Mouse (Mus musculus) right cerebral cortex, adult 18-20 months (tissue): ENCODE measurements around the gene 9230112D13Rik.

Source experiments
- DNase-seq: peaks from one replicate; pipeline ENCODE4 v3.0.0; 2022; ENCODE audit warnings: mixed read lengths

9230112D13Rik gene

DNA sequence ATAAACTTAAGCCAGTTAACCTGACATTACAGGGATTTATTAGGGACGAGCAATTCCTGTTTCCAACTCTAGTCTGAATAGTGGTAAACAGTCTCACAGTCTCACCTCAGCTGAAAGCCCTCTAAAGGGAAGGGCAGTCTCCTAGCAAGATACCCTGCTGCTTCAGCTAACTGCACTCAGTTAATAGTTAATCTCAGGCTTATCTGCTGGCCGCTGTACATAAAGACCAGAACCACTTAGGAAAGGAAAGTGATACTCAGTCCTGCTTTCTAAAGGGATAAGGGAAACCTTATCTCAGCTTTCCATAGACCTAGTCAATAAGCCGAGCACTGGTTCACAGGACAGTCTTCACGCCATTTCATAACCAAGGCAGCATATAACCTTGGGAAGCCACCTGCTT is 13.3 kb upstream of the 9230112D13Rik start:
- no peak for DNase-seq

DNA sequence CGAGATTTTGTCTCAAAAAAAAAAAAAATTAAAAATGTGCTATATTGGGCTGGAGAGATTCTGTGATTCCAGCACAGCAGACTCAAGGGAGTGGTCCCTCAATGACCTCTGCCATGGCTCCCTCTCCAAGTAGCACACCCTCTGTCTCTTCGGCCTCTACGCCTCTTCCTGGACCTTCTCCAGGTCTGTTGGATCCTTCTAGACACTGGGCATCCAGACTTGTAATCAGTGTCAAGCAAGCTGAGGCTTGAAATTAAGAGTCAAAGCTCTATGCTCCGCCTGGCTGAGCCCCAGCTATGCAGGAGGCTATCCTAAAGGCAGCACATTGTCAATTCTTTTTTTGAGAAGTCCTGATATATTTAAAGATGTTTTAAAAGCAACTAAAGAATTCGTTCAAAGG is 10.9 kb upstream of the 9230112D13Rik start:
- no peak for DNase-seq

DNA sequence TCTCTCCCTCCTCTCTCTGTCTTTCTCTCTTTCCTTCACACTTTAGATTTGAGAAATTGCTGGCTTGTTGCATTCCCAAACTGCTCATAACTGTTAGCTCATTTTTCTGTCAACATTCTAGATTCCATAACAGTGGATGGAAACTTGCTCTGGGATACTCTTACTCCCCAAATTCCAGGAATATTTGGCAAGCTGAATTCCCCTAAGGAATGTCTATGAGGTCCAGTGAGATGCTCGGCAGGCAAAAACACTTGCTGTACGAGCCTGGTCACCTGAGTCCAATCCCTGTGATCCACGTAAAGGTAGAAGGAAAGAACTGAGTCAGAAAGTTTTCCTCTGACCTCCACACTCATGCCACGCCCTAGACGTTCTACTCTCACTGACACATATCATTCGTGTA is 9.9 kb upstream of the 9230112D13Rik start:
- DNase-seq = no peak

DNA sequence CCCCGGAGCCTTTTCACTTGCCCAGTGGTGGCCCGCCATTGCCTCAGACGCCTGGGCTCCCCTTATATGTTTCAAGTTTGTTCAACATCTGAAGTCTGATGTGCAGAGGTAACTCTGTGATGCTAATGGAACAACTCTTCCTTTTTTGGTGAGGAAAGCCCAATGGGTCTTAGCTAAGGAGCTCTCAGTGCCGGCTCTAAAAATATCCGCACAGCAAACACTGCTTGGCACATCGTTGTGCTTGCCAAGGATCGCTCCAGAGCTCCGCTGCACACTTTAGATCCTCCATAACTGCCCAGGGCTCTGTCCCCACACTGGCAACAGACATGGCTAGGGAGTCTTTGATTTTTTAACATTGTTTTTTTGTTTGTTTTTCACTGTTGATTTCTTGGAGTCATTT is 6.2 kb upstream of the 9230112D13Rik start:
- peak; percentile 12 for DNase-seq

DNA sequence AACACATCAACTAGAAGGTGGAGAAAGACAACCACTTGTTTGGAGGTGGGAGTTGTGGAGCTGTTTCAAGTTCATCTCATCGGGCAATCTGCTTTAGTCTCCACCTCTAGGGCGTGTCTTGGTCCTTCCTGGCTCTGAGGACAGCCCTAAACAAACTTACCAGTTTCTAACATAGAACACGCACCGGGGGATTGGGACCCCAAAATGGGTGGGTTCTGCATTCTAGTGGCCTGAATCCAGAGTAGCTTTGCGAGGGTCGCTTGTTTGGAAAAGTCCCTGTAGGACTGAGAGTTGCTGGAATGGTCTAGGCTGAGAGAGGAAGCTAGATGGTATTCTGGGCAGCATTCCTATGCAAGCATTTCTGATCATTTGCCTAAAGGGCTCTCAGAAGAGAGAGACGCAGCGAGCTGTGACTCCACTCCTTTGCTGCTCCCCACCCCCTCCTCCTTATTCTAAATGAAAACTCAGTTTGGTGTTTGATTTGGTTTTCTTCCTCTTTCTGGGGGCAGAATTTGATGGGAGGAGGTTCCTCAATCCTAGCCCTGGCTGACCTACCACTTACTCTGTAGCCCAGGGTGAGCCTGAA is 4.5 kb downstream of the 9230112D13Rik start:
- DNase-seq = no peak

DNA sequence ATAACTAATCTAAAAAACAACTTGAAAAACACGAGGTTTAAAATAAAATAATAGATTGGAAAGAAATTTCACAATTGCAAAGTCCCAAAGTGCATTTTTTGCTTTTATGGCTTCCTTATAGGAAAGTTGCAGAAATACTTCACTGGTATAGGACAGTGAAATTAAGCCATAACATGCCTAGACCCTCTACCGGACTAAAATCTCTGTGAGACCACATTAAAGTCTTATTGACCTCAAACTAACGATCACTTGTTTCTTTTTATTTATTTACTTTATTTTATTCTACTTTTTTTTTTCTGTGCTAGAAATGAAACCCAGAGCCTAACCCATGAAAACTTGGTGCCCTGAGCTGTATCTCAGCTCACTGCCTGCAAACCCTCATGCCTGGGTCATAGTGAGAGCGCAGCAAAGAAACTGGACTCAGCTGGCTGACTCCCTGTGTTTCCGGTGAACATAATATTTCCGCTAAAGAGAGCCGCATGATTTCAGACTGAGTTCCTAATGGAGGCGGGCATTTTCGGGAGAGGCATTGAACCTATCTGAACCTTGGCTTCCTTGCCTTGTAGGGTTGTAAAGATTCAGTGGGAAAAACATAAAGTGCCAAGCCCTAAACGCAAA is 5.5 kb downstream of the 9230112D13Rik start:
- no peak for DNase-seq

DNA sequence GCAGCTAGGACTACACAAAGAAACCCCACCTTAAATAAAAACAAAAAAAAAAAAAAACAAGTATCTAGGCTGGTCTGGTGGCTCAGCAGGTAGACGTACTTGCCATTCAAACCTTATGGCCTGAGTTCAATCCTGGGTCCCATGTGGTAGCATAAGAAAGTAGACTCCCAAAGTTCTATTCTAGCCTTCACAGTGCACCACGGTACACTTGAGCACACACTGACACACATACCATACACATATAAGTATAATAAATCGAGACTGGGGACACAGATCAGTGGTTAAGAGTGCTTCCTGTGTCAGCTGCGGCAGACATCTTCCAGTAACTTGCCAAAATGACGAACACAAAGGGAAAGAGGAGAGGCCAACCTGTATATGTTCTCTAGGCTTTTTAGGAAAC is 6.7 kb downstream of the 9230112D13Rik start:
- DNase-seq = no peak

DNA sequence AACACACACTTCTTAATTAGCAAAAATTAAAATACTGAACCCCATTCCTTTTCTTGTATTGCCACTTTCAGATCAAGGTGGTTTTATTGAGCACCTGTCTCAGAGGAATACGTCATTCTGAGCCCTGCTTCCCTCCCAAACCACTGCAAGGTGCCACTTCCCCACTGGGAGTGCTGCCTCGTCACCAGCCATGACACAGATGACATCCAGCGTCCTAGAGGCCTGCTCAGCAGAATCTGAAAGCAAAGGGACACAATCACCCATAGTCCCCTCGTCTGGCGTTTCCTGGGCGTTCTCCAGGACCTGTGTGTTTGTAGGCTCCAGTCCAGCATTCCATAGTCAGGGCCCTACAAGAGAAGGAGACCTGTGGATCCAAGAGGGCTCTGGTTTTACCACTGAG is 8.5 kb downstream of the 9230112D13Rik start:
- DNase-seq = no peak

DNA sequence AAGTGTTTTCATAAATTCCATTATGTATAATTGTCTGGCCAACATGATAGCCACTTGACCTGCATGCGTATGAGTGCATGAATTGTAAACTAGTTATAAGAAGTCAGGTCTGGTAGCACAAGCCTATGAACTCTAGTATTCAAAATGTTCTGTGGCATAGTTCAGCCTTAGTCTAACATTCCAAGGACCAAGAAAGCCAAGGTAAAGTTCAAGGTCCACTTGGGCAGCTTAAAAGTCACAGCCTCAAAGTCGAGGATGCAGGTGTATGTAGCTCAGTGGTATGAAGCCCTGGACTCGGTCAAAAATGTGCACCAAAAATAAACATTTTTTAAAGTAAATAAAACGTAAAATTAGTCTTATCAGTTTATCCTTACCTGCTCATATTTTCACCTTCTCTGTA is 10.0 kb downstream of the 9230112D13Rik start:
- no peak for DNase-seq

DNA sequence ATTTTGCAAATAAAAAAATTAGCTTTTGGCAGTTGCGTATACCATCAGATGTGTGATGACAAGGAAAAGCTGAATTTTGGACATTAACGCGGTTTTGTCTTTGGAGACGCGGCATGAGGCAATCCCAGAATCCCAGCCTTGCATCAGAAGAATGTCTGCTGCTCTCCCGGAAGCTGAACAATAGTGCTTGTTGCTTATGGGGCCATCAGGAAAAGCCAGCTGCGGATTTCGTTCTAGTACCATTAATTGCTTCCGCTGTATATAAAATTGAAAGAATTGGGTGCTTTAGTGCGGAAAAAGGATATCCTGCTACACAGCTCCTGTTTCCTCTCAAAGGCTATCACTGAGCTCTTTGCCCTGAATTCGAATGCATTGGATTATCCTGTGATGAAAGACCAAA is 10.7 kb downstream of the 9230112D13Rik start:
- no peak for DNase-seq

DNA sequence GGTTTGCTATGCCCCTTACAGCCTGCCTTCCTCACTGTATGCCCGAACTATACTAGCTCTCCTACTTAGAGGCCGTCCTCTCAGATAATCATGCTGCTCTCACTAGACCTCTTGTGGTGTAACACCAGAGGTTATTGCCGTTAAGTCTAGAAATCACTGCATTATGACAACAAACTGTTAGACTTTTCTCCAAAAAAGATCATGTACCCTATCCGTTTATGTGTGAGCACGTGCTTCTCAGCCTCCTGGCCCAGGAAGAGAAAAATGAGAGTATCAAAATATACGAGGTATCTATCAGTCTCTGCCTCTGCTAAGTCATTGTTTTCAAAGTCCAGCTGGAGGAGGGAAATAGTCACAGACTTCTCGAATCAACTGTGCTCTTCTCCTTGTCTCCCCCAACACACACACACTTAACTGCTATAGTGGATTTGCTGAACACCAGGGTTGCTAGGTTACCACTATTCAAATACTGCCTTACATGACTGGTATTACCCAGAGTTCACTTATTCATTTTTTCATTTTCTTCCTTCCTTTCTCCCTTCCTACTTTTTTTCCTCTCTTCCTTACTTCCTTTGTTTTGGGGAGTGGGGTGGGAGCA is 13.7 kb downstream of the 9230112D13Rik start:
- DNase-seq = no peak

DNA sequence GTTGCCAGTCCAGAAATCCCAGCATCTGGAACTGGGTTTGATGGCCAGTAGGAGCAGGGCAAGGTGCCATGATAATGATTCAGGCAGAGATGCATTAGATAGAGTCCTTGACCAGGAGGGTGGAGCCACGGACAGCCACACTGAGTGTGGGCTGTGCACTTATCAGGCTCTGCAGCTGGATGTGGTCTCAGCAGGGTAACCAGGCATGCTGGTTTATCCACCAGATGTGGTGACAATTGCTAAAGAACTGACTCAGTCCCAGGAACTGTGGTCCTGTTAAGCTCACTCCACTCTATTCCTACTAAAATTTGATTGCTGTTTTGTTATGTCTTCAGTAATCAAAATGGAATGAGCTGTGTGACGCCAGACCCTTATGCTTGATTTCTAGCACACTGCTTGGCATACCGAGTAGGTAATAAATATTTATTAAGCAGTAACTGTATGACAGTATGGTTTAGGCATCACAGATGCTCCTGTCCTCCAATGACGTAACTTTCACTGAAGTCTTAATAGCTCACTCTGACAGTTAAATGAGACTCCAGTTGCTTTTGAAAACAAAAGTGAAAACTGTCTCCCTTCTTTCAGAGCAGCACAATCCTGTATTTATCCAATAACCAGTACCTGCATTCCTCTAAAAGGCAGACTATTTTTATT is 14.3 kb downstream of the 9230112D13Rik start:
- DNase-seq = no peak

DNA sequence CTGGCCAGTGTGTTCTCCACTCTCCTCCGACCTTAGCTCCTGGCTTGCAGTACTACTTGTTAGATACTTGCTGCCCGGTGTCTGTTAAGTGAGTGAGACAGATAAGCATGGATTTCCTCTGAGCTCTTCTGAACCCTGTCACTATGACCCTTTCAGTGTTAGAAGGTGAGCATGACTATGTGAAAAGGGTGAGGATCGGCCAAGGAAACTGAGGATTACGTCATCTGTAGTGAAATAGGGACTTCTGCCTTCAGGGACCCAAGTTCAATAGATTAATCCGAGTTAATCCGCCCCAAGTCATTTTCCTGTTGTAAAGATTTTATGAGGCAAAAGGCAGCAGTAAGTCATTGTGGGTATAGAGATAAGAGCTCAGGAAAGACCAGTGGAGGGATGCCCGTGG is 17.3 kb downstream of the 9230112D13Rik start:
- DNase-seq = no peak

DNA sequence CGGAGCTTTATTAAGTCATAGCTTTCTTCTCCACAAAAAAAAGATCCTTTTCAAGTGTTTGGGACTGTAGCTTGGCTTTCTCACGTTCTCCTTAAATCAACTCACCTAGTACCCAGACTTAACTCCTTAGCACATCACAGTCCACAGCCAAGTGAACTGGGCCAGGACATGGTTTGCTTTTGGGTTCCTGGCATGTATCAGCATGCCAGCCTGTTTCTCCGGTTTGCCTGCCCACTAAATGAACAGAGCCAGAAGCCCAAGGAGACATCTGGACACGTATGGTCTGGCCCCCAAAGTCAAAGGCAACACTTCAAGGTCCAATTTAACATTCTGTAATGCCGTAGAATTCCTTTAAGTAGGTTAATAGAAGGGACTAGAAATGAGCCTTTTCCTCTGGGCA is 18.2 kb downstream of the 9230112D13Rik start:
- DNase-seq = no peak

DNA sequence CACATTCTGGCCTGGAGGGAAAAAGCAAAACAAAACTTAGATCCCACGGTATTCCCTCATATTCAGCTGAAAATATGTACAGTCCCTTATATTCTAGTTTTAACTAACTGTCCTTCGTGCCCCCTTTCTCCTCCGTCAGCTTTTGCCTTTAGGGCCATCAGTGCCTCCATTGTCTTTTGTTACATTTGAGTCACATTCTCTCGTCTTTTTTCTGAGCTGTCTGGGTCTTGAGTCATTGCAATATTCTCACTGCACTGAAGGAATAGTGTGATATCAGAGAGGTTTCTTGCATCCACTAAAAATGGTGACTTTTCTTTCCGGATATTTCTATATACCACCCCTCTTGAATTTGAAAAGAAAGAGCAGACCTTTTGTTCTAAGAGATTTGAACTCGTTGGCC is 18.8 kb downstream of the 9230112D13Rik start:
- DNase-seq = no peak

DNA sequence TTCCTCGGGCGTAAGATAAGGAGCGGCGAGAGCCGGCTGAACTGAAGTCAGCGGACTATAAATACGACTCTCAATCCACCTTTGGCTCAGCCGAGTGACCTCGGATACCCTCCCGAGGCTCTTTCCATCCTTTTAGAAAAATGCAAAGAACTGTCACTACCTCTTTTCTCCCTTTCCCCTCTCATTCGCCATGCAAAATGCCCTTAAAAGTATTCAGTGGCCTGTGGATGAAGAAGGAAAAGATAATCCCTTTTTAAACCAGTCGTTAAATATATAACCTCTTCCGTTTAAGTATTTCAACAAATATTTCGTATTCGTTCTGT is 19.3 kb downstream of the 9230112D13Rik start, which contains the start of gene Bmpr1a:
TSS of gene Bmpr1a (minus strand) at position 17 of the 323 bp plus-strand sequence.
- no peak for DNase-seq

DNA sequence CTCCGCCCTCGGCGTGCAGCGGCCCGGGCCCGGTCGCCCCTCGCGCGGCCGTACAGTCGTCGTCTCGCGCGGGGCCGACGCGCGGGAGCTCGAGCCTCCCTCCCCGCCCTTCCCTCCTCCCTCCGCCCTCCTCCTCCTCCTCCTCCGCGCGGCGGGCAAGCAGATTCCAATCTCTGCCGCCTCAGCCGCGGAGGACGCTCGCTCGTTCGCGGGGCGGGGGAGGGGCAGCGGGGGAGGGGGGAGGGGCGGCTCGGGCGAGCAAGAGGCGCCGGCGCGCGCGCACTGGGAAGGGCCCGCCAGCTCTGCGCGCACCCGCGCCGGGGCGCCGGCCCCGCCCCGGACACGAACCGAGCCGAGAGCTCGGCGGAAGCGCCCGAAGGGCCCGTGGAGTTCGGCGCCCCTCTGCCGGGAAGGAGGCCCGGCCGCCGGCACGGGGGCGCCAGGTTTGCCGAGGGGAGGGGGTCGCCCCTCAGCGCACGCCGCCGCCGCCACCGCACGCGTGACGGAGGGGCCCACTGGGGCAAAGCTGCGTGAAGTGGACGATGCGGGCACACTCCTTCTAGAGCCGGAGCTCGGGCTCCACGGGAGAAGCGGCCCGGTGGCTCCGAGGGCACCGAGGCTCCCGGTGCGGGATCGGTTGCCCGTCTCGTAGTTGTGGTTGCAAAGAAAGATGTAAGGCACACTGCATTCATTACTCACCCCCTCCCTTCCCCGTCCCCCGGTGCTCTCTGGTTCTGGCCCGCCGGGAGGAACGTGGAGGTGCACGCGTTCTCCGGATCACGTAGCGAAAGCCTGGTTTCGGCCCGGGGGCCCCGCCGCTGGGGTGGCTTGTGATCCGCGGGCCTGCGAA is 19.9 kb downstream of the 9230112D13Rik start:
- DNase-seq = peak; percentile 91

DNA sequence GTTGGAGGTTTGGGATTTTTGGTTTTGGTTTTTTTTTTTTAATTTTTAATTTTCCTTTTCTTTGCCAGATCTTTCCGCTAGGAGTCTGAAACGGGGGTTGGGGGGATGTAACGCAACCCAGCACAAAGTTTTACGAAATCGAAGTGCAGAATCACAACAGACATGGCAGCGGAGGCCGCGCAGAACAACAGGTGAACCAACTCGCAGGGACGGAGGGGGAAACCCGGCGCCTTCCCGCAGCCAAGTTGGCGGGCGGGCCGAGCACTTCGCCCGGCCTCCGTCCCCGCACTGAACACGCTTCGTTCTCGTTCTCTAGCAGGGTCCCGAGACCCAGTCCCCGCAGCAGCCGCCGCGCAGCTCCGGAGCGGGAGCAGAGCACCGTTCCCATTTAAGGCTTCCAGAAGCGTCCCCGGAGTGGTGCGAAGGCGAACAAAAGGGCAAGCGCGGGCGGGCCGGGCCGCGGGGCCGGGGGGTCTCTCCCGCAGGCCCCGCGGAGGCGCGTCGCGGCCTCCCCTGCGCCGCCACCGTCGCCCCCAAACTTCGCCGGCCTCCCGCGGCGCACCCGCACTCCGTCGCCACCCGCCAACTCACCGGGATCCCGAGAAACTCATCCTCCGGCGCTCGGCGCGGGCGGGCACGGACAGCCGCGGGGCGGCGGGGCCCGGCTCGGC is 20.7 kb downstream of the 9230112D13Rik start:
- DNase-seq = peak; percentile 38

DNA sequence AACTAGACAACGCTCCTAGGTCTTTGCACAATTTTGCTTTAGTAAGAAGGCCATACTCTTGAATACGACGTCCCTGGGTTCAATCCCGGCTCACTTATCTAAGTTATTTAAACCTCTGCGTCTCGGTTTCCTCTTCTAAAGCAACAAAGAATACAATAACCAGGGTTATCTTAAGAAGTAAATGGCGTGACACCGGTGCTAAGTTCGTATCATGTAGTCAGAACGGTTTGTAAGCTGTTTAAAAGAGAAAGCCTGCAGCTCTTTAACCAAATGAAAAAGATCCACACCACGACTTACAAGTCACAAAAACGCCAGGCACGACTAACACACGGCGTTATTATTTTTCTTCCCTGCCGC is 21.2 kb downstream of the 9230112D13Rik start:
- no peak for DNase-seq

DNA sequence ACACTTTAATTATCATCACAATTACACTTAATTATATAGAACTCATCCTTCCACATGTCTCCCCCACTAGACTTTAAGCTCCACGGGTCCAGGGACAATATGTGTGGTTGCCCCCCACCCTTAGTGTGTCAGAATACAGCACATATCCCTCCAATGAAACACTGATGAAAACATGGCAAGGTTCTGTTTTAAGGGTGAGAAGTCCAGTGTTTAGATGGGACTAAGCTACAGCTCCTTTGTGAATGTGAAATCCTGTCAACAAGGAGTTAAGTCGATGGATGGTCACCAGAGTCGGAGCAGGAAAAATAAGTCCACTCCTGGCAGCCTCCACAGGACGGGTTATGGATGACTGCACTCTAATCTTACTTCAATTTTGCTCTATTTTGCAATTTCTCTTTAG is 22.3 kb downstream of the 9230112D13Rik start:
- no peak for DNase-seq

DNA sequence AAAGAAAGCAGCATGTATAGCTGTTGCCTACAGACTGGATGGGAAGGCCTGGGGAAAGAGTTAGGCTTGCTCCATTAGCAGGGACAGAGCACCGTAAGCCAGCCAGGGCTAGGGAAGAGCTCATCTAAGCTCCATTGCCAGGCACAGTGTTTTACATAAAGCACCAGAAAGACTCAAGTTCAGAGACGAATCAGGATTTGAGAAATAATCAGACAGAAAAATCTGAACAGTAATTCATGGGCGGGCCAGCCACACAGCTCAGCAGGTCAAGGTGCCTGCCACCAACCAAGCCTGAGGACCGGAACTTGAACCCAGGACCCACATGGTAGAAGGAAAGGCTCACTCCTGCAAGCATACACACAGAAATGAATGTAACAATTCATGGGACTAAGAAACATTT is 22.9 kb downstream of the 9230112D13Rik start:
- no peak for DNase-seq

DNA sequence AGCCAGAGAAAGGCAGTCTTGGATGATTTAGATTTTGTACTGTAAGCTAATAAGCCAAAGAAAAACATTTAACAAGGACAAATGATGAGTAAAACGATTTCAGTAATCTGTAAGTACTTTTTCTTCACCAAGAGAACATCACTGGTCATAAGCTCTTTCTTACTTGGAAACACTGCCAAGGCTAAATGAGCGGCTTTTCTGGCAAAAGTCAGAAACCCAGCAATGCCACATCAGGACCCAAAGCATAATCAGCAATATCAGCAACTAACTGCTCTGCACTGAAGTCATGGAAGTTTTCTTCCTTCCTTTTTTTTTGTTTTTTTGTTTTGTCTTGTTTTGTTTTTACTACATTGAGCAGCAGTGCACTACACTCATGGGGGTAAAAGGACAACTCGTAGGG is 25.3 kb downstream of the 9230112D13Rik start:
- DNase-seq = no peak

DNA sequence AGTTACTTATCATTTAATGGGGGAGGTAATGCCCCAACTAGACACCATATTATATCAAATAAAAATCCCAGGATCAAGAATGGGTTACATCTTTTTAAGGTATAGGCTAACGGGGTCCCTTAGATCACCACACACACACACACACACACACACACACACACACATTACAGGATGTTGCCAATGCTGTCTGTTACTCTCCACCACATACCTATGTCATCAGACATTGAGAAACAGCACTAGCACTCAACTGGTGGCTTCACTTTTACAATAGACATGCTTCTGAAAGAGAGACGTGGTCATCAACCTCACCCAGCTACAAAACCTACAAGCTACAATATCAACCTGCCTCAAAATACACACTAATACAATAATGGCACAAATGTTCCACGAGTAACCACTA is 28.9 kb downstream of the 9230112D13Rik start:
- DNase-seq = no peak
